ENCODE assay signal across 13 mouse cellular contexts in the genomic region with DNA sequence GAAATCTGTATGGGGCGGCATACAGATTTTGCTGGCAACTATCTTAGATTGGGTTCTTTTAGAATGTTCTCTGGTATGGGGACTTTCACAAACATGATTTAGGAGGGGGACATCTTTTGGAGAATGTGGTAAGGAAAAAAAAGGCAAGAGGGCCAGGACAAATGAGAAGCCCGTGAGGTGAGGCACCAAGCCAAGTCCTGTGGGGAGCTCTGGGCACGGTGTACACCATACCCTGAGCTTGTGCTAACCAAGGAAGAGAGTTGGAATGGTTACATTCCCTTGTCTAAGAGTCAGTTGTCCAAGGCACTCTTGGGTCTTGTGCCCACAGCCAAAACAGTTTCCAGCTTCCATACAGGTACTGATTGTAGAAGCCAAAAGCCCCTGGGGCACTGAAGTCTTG.
DNase-seq lines count a peak whose midpoint lies in the region.
"Had no signal": no experiment of that assay in that cellular context is flagged by ENCODE, and none has a peak within 500 bp of the region (broad histone marks: within the 10 kb centered on the region; RNA-seq: fewer than 3 reads in every experiment).

No protein-coding gene starts in this region.

- peak; percentile 46 to 60 for DNase-seq in cerebellum, postnatal 14 days
- DNase-seq in cerebellum, adult 8-10 months = no peak
- DNase-seq: adrenal gland, adult 2 months; adrenal gland, adult 8-10 months; adrenal gland, postnatal 10 days; adrenal gland, postnatal 14 days; adrenal gland, postnatal 25 days; adrenal gland, postnatal 36 days; B cell, adult 2 months; cerebellum, adult 11 months; cerebellum, adult 11-12 months; cerebellum, adult 18-20 months; cerebellum, adult 2 months had no signal
